Mouse (Mus musculus): ENCODE data around the gene Hist1h3b.

Hist1h3b gene

GRCm38 (mm10) chr13:23799405-23799804 lies 47.3 kb downstream of the Hist1h3b start:
- no peak for DNase-seq
